ENCODE assay signal across 9 mouse cellular contexts in genomic region chr4:114346068-114346747, GRCm38 (mm10).
DNase-seq lines count a peak whose midpoint lies in the region; ATAC-seq lines count a peak whose summit lies in the region.
"Had no signal": no experiment of that assay in that cellular context is flagged by ENCODE, and none has a peak within 500 bp of the region (broad histone marks: within the 10 kb centered on the region; RNA-seq: fewer than 3 reads in every experiment).

No protein-coding gene starts in this region.

- H3K27ac ChIP-seq in kidney, embryonic 16.5 days (ENCODE audit: low read length), result peak overlapping the region; percentile 83

- H3K4me3 ChIP-seq in kidney, embryonic 16.5 days (ENCODE audit: low read length), result no peak overlapping the region
- H3K4me3 ChIP-seq: myocyte had no signal

- H3K4me2 ChIP-seq in kidney, embryonic 16.5 days (replicated peaks; ENCODE audit: low read depth, low read length), result no peak overlapping the region

- H3K36me3 ChIP-seq in kidney, embryonic 16.5 days (ENCODE audit: insufficient read depth, low read length), result no peaks in the 10 kb centered on the region

- H3K27me3 ChIP-seq in kidney, embryonic 16.5 days (ENCODE audit: insufficient read depth, low read length), result no peaks in the 10 kb centered on the region

- no peak overlapping the region for H3K9ac ChIP-seq in kidney, embryonic 16.5 days (replicated peaks; ENCODE audit: low read length)

- 0% methylated on average over 2 of the region's 2 CpGs for WGBS in kidney, embryonic 16.5 days

- 0 out of 2 replicates have a peak, but pooled peaks cover 3% of the 10 kb centered on the region for H3K4me1 ChIP-seq in kidney, embryonic 16.5 days (ENCODE audit: insufficient read depth, low read length)

- DNase-seq in gastrocnemius, adult 18-20 months (ENCODE audit: low spot score), result peak; percentile 21
- DNase-seq in gastrocnemius, adult 8-10 months (ENCODE audit: low spot score in 2 of 2), result no peak
- peak; percentile 50 for DNase-seq in urinary bladder, postnatal 14 days (ENCODE audit: low spot score)
- DNase-seq in urinary bladder, postnatal 10 days (ENCODE audit: low spot score), result no peak
- DNase-seq in embryo, embryonic 9.5 days (ENCODE audit: extremely low spot score), result peak; percentile 19

- no peak for ATAC-seq in kidney, embryonic 16.5 days (ENCODE audit: low FRiP score, low TSS enrichment)
- ATAC-seq in megakaryocyte, adult 5-6 weeks (ENCODE audit: poor library complexity, severe bottlenecking), result peak; percentile 33; the same call in 1 of the 2 replicates
- ATAC-seq in monocyte, adult 5-6 weeks (replicated peaks; ENCODE audit: insufficient number of reproducible peaks, low FRiP score, low TSS enrichment, poor library complexity, severe bottlenecking), result no peak

- no peaks in the 10 kb centered on the region for H3K9me3 ChIP-seq in kidney, embryonic 16.5 days (ENCODE audit: low read length)

Comparison
In these comparisons a context has a peak if more than half of its experiments do, and no peak if none do; other contexts are left out.
1. DNase-seq: peak in gastrocnemius, adult 18-20 months (single experiment), urinary bladder, postnatal 14 days (single experiment) and embryo, embryonic 9.5 days (single experiment); none in gastrocnemius, adult 8-10 months (0 of 2) and urinary bladder, postnatal 10 days (single experiment).